Mouse (Mus musculus): ENCODE measurements at regions not wholly inside any gene's neighbourhood (a gene's known extent, or its start where the extent isn't known, plus 50 kb on each side); places are given as distances from the start of the nearest gene placed in this dataset.

GRCm38 (mm10) chr5:90065884-90066615, 157.8 kb downstream of the Cox18 start:
- no peak for TF ChIP-seq CTCF (conservative IDR thresholded peaks at IDR 0.05; ENCODE audit: insufficient read depth, insufficient read length, low read depth, low read length)
- no peak for TF ChIP-seq POLR2A (IDR thresholded peaks at IDR 0.05; ENCODE audit: low read depth, low read length)
